Mouse (Mus musculus) thymus, adult 2 months (tissue): ENCODE data around the gene Gm5134.

Experiments used
- CTCF ChIP-seq: fragments of 200-500 bp; IDR thresholded peaks from 2 replicates; pipeline ENCODE4 v1.5.1; 2012; ENCODE audit warnings: mild to moderate bottlenecking, control low read depth, low read length, moderate library complexity, borderline replicate concordance; ENCODE audit not compliant: control insufficient read depth, poor library complexity, insufficient read depth; ENCODE audit errors: extremely low read depth
- POLR2A ChIP-seq: fragments of 200-500 bp; IDR thresholded peaks from 2 replicates; pipeline ENCODE4 v1.6.1; 2012; ENCODE audit warnings: mild to moderate bottlenecking, low read length, control low read depth, moderate library complexity; ENCODE audit not compliant: control insufficient read depth, poor library complexity, insufficient read depth; ENCODE audit errors: extremely low read depth

DNA sequence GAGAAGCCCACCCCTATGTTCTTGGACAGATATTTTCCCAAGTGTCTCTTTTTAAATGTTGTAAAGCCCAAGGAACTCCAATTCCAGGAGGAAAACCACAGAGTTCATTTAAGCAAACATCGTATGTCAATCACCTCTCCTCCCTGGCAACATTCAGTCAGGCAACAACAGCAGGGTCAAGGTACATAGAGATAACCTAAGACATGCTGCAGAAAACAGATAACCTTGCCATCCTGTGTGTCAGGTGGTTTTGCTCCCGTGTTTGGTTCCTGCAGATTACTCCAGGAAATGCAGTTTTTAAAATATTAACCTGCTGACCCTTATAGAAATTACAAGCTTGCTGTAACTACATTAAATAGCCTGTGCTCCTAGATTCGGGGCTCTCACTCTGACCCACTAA, 67.4 kb downstream of the Gm5134 start:
- TF ChIP-seq POLR2A = no peak
- no peak for TF ChIP-seq CTCF
